Mouse (Mus musculus): ENCODE results near the gene Foxn1. TPM values are rescaled to one million over a fixed set of nuclear protein-coding genes. Genes with fewer than 3 reads are reported as not detected.

Gene Foxn1
- total RNA-seq (2021), result not detected
- long read RNA-seq, experiment 1, result 0 reads
- long read RNA-seq, experiment 2, result 0 reads

DNA sequence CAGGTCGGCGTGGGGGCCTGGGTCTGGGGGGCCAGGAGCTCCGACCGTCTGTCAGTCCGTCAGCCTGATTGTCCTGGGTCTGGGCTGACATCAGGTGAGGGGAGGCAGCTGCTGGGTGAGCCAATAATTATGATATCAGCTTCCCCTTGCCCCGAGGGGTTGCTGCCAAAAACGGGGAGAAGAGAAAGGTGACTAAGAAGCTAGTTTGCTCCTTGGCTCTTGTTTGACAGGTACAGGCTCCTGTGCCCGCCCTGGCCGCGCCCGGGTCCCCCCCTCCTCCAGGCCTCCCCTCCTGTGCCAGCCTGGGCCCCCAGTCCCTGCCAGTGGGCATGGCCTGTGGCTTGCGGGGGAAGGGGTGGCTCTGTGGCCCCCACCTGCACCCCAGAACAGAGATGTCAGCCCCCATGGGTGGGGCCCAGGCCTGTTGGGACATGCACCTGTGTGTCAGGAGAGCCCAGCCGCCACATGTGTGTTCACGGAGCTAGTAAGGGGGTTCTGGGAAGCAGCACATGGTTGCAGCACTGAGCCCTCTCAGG is at the start of gene Foxn1:
Gene Foxn1, minus strand, starts transcription at position 51 of the 536 bp plus-strand sequence.
- DNase-seq (ENCODE audit: low spot score in 2 of 2), result no peak
- intact Hi-C loops (cut with DNase I), result no loop called here

DNA sequence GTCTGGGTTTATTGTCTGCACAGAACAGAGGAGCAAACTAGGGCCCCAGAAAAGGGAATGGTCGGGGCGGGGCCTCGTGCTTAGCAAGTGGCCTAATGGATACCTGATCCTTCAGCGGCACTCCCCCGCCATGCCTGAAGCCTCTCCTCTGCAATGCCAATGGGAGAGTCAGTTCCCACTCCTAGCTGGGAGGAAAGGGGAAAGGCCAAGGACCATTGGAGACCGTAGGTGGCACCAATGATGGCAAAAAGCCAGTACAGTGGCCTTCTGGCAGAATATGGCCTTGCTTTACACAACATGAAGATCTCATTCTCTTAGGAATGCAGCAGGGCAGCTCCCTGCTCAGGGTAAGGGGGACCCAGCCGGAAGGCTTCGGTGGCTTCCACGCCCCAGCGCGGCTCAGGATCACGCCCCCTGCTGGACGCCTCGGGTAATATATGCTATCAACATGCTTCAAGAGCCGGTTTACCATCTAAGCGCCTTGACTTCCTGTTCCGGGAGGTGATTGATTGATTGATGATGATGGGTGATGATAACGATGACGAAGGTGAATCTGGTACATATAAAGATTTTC is 49.5 kb upstream of the Foxn1 start:
- DNase-seq (ENCODE audit: low spot score in 2 of 2), result no peak
- intact Hi-C loops (cut with DNase I), result no loop called here

DNA sequence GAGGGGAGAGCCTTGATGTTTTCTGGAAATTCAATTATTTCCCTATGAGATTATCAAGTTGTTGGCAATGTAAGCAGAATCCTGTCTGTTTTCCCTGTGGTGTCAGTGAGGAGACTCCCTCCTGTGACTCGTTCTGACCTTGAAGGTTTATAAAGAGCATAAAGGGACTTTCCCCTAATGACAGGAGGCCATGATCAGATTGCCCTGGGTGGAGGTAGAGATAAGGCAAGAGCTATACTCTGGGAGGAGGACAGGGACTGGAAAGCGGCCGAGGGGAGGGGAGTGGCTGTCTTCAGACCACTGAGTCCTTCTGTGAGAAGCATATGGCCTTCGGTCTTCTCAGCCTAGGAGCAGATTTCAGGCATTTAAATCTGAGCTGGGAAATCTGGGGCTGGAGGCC is 47.7 kb upstream of the Foxn1 start:
- no peak for DNase-seq (ENCODE audit: low spot score in 2 of 2)
- intact Hi-C loops (cut with DNase I), result no loop called here

DNA sequence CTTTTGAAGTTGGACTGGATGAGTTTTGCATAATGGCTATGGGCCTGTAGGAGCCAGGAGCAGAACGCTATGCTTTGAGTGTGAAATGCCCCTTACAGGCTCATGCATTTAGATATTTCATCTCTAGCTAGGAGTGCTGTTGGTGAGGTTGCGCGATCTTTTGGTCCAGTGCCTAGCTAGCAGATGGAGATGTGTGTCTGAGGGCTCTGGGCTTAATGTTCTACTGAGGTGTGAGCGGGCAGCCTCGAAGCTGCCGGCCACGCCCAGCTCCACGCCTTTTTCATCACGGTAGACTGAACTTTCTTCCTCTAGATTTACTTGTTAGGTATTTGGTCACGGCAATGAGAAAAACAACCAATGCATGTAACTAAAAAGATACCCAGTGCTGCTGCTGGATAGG is 44.8 kb upstream of the Foxn1 start:
- DNase-seq (ENCODE audit: low spot score in 2 of 2), result no peak
- intact Hi-C loops (cut with DNase I), result no loop called here

DNA sequence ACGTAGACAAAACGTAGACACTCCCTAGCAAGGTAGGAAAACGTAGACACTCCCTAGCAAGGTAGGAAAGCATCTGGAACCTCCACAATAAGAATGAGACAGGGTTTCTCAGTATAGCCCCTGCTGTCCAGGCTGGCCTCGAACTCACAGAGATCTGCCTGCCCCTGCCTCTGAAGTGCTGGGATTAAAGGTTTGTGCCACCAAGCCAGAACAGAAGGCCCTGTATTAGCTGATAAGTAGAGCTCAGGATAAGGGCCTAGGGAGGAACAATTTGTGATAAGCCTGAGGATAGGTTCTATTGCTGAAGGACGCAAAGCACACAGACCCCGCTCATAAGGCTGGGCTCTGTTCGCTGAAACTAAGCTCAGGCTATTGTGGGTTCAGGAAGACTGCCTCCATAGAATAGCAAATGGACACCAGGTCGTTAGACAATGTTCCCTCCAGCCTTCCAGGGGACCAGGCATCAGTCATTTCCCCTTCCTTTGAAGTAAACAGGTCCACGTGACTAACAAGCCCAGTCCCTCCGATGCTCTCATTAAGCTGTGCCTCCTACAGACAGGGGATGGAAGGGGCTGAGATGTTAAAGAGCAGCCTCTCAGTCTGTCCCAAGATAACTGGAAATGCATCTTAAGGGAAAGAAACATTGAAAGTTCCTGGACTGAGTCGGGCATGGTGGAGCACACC is 44.0 kb upstream of the Foxn1 start:
- intact Hi-C loops (cut with DNase I), result no loop called here
- no peak for DNase-seq (ENCODE audit: low spot score in 2 of 2)

DNA sequence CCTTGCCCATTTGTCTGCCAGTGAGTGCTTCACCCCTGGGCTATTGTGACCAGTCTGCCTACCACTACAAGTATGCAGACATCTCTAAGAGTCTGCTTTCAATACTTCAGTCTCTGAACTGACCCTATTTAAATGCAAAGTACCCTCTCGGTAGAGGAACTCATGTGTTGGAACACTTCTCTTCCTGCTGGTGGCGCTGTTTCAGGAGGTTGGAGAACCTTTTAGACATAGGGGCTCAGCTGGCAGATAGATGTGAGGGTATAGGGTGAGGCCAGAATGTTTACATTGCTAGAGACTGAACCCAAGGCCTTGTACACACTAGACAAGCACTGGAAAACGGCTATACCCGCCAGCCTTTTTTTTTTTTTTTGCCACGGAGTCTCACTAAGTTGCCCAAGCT is 42.0 kb upstream of the Foxn1 start:
- no peak for DNase-seq (ENCODE audit: low spot score in 2 of 2)
- intact Hi-C loops (cut with DNase I), result no loop called here

DNA sequence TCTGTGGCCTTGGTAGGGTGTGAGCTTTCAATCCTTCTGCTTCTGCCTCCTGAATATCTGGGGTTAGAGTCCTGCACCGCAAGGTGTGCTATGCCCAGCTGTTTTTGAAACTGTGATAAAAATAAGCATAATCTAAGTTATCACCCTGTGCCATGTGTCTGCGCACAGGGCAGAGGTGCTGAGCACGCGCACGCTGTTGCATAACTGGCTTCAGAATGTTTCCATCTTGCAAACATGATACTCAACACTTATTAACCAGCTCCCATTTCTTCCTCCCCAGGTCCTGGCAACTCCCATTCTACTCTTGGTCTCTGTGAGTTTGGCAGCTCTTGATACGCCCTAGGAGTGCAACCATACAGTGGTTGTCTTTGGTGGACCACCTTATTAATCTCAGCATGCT is 41.3 kb upstream of the Foxn1 start:
- DNase-seq (ENCODE audit: low spot score in 2 of 2), result no peak
- intact Hi-C loops (cut with DNase I), result no loop called here

DNA sequence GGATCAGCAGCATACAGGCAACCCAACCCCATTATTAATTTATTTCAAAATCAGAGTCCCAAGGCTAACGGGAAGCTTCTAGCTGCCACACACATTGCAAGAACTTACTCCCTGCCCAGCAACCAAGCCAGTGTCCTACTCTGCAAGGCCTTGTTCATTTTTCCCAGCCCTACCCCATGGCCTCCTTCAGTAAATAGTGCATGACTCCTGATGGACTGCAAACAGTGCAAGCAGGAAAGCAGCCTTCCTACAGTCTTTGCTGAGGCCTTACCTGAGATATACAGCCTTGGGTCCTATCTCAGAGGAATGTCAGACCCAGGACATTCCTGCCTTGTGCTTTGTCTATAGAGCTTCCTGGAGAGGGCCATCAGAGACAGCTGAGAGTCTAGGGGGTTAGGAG is 39.2 kb upstream of the Foxn1 start:
- no peak for DNase-seq (ENCODE audit: low spot score in 2 of 2)
- intact Hi-C loops (cut with DNase I), result no loop called here

DNA sequence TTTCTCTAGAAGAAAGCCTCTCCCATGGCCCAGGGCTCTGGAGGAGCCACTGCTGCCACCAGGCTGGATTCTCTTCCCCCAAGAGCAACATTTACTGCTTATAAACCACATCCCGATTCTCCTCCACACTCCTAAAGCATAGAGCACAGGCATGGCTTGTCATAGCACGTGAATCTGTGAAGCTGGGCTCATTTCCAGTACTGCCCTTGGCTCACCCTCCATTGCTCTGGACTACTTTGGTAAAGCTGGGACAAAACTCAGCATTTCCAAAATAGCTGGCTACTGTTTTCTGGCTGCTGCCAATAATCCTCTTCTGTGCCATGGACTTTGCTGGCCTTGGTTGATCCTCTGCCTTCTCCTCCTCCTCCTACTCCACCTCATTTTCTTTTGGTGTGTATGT is 38.0 kb upstream of the Foxn1 start:
- DNase-seq (ENCODE audit: low spot score in 2 of 2), result peak; percentile 26 to 64
- intact Hi-C loops (cut with DNase I), result no loop called here

DNA sequence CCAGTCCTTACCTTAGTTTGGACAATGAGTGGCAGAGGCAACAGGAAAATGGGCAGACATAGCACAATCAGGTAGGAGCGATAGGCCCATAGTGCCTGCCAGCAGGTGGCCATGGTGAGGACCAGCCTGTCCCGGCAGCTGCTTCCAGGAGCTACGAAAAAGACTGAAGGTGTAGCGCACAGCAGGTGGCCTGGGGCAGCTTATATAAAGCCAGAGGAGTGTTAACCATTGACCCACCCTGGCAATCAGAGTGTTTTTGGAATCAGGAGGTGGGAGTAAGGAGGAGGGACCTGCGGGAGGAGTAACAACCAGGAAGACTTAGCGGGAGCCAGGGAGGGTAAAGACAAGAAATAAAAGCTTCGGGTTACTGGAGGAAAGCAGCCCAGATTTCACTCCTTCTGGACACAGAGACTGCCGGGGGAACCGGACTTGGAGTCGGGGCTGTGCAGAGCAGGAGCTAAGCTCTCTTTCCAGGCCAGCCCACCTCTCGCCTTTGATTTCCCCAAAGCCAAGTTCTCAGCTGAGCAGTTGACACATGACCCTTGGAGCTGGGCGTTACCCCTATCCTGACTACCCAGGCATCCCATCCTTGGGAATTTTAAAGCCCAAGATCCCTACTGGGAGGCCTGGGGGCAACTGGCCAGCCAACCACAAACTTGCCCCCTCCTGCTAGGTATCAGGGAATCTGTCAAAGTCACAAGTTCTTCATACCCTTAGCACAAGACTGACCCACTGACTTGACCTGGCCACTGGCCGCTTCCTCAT is 35.9 kb upstream of the Foxn1 start, which contains the start of gene Slc13a2:
Gene Slc13a2, minus strand, starts transcription at position 163 of the 765 bp plus-strand sequence.
- intact Hi-C loops (cut with DNase I), result no loop called here
- DNase-seq (ENCODE audit: low spot score in 2 of 2), result no peak

DNA sequence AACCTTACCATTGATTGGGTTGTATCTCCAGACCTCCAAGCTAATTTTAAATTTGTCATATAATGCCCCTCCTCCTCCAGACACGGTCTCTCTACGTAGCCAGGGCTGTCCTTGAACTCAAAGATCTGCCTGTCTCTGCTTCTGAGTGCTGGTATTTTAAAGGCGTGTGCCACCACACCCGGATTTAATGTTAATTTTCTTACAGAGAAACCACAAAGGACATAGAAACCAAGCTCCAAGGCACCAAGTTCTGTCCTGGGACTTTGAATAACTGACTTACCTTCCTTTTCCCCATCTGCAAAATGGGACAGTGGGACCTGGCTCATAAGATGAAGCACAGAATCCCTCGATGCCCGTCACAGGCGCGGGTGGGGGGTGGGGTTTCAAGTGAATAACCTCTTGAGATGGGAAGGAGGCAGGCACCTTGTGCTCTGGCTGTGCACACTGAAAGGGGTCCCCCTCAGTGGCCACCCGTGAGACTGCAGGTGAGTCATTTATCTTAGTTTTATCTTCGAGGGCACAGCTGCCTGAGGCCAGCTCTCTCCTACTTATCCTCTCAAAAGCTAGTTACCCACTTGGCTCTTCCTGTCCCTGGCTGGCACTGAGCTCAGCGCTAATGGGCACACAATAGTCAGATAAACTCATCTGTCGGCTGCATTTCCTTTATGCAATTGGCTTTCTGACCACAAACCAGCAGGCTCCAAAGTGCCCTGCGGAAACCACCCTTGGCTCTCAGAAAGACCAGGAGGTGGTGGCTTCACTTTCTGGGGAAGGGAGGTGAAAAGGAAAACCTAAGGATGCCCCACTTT is 35.0 kb upstream of the Foxn1 start:
- DNase-seq (ENCODE audit: low spot score in 2 of 2), result no peak
- intact Hi-C loops (cut with DNase I), result no loop called here

DNA sequence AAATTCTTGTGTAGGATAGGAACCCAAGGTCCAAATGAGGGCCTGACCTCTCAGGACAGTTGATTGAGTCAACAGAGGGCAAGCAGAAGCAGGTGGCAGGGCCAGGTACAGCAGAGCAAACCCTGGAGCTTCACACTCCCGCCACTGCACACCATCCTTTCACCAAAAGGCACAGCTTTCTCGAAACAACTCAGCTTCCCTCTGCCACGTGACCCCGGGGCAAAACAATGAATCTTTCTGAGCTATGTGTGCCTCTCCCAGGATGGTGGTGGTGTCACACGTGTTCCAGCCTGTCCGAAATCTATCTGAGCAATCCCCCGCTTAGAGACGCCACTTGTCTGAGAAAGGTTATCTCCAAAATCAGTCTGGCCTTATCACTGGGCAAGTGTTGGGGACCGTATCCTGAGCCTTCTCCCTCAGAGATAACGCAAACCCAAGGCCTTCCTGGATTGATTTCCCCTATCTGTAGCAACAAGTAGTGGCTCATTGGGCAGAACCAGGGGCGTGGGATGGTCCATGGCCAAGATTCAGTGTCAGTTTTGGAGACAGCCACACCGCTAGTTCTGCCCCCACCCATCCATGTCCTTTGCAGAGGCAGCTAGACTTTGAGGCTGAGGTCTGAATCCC is 34.0 kb upstream of the Foxn1 start:
- intact Hi-C loops (cut with DNase I), result no loop called here

DNA sequence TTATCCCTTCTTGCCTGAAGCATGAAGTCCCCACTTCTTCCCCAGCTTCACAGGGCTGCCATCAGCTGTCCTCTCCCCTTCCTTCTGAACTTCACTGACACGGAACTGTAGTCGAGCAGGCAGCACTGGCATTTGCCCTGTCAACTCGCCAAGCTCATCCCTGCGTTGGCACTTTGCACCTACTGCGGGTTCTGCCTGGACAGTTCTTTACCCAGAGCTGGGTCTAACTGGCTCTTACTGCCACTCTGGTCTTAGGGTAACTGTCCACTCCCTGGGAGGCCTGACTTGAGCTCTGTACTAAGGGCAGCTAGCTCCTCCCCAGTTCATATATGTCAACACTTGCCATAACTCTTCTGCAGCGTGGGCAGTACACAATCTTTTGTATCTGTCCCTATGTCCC is 30.5 kb upstream of the Foxn1 start:
- no peak for DNase-seq (ENCODE audit: low spot score in 2 of 2)

More for the DNA sequence above, 34.0 kb upstream of the Foxn1 start:
- no peak for DNase-seq (ENCODE audit: low spot score in 2 of 2)

DNA sequence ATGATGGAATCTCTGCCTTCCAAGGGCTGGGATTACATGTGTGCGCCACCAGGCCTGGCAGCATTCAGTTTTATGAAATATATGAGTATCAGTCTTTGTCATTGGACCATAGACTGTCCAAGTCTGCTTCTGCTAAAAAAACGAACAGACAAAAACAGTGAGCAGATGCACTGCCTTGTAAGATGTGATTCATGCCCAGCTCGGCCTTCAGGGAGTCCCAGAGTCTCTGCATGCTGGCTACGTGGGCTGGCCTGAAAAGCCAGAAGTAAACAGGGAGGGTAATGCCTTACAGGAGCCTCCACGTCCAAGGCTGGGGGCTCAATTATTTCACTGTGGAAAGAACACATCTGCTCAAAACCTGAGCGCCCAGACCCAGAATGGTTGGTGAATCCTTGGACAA is 26.5 kb upstream of the Foxn1 start:
- intact Hi-C loops (cut with DNase I), result no loop called here
- DNase-seq (ENCODE audit: low spot score in 2 of 2), result peak in 1 of 2 experiments; percentile 19

More for the DNA sequence above, 30.5 kb upstream of the Foxn1 start:
- intact Hi-C loops (cut with DNase I), result no loop called here

DNA sequence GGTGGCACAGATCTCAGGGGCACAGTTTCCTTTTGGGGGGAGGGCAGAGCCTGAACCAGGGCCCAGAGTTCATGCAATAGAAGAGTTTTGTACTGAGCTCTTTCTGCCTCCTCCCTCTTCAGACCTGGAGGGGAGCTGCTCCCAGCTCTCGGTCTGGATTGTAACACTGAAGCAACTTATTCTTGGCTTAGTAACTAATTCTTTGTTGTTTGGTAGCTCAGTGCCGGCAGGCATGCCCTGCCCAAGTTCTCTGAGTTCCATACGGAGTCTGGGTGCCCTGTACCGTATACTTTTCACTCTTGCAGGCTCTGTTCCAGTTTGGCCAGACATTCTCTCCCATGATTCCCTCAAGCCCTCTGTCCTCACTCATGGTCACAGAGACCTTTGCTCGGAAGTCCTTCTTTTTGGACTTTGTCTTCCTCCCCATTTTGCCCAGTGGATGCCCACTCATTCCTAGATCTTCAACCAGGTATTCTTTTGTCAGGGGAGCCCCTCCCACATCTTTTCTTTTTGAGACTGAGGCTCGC is 26.0 kb upstream of the Foxn1 start:
- intact Hi-C loops (cut with DNase I), result no loop called here
- no peak for DNase-seq (ENCODE audit: low spot score in 2 of 2)

DNA sequence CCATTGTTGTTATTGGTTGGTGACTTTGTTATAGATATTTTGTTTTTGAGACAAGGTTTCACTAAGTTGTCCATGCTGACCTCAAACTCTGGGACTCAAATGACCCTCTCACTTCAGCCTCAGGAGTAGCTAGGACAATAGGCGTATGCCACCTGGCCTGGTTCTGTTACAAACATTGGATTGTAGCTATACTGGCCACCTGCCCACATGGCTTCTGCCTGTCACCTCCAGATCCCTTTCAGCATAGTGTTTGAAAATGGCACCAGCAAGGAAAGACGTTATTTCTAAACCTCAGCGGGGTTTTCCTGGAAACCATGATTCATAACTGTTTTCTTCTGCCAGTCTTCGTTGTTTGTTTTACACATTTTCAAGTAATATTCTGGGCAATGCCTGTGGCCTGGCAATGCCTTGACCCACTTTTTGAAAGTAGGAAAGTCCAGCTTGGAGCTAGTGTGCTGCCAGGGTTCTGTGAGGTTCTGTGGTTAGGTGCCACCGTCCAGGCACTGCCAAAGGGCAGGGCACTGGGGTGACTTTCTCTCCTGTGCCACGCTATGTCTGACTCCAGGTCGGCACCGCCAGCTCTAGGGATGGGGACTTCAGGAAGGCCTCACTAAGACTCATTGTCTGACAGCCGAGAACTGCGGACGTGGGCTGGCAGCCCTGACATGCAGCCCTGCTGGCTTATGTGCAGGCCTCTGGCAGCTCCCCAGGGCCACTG is 25.4 kb upstream of the Foxn1 start:
- intact Hi-C loops (cut with DNase I), result no loop called here
- no peak for DNase-seq (ENCODE audit: low spot score in 2 of 2)

DNA sequence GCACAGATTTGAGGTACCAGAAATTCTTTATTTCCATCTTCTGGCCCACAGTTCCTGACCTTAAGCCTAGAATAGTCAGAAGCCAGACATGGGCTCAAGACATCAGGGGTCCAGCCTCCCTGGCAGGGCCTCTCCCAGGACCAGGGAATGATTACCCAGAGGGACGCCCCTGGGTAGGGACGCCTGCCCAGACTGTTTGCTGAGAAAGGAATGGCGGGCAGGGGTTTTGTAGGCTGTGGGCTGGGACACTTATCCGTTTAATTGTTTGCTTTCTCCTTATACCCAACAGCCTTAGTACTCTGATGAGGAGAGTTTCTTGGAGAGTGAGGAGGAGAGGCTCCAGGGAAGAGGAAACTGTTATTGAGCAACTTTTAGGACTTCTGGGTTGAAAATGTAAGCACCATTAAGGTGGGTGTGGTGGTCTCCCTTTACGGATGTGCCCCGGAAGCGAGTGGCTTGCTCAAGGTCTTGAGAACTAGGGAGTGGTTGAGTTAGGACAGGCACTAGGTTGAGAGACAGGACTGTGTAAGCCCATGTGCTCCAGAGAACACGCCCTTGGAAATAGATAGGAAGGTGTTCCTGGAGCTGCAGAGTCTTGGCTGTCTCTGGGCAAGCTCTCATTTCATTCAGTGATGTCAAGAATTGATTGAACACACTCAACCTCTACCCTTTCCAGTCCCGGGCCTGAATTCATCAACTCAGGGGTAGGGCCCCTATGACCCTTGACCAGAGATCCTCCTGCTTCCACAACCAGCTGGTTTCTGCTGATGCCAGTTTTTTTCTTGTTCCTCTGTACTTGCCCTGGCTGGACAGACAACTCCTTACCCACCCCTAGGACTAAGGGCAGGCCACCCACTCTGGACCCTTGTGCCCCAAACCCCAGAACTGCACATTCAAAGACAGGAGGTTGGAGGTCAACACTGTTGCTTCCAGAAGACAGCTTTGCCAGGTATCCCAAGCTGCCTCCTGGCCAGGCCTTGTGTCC is 22.2 kb upstream of the Foxn1 start:
- intact Hi-C loops (cut with DNase I), result no loop called here
- DNase-seq (ENCODE audit: low spot score in 2 of 2), result no peak
